Mouse (Mus musculus): ENCODE measurements around the gene Ptprc. TPM values are rescaled to one million over a fixed set of nuclear protein-coding genes. Genes with fewer than 3 reads are reported as not detected.

The Ptprc gene
- polyA plus RNA-seq (2016; fragmentation: Nextera tagmentation; extraction: Ambion mirVana): 0.82 and 1.1 TPM in 2 replicates

DNA sequence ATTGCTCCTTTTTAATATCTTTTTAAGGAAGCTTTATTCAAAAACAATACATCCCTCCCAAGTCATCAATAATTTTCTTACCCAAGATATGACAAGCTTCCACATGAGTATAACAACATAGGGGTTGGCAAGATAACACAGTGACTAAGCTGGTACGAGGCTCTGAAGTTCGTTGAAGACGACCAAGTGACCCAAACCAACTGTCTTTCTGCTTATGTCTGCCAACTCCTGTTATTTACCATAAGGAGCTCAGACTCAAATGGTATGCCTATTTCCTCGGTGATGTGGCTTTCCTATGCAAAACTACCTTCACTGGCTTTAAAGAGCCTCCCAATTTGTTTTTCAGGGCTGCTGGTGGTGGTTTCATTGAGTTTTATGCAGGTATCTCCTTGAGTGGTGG lies at the start of gene Ptprc:
Gene Ptprc (minus strand): TSS at position 215 of the 400 bp plus-strand sequence.
- WGBS: 92% methylated on average over 4 of the region's 4 CpGs
- H3K27ac ChIP-seq: no peak within 1 kb of the TSS

DNA sequence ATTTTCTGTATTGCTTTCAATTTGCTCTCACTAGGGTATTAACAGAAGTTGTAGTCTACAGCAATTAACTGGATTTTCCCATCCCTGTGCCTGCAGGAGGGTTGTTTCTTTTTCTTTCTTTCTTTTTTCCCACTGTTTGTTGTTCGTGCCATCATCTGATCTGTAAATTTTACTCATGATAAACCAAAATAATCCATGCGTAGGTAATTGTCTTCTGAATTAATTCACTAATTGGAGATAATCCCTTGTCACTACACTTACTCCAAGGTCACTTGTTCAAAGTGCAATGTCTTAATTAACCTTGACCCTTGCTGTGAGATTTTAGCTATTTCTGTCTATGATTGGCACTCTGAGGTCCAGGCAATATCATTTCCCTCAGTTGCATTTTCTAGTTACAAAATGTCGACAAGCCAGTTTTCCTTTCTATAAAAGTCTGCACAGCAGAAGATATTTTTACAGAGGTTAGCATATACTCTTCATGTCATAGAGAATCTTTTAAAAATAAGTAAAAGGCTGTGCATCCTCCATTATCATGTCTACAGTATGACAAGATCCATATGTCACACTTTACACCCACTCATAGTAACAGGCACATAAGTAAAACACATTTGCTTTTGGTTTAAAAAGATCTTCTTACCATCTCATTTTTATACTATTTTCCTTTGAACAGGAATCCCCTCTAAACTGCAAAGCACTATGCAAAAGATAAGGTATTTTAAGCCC lies 39.4 kb upstream of the Ptprc start:
- H3K4me2 ChIP-seq: no peak overlapping the region
- H3K27me3 ChIP-seq: no peaks in the 10 kb centered on the region
- WGBS: 38% methylated on average over 3 of the region's 3 CpGs
- no peaks in the 10 kb centered on the region for H3K36me3 ChIP-seq (replicated peaks)
- no peaks in the 10 kb centered on the region for H3K9me3 ChIP-seq
- no peak for ATAC-seq (ENCODE audit: low FRiP score)
- H3K4me3 ChIP-seq (replicated peaks): no peak overlapping the region
- H3K27ac ChIP-seq: no peak overlapping the region
- no peaks in the 10 kb centered on the region for H3K4me1 ChIP-seq
- H3K9ac ChIP-seq: no peak overlapping the region

More for the DNA sequence above, at the start of gene Ptprc:
- H3K27me3 ChIP-seq: no peaks in the 10 kb centered on the region
- no peaks in the 10 kb centered on the region for H3K9me3 ChIP-seq
- ATAC-seq (ENCODE audit: low FRiP score): no peak
- no peaks in the 10 kb centered on the region for H3K4me1 ChIP-seq
- no peak within 1 kb of the TSS for H3K9ac ChIP-seq
- H3K36me3 ChIP-seq (replicated peaks): no peaks in the 10 kb centered on the region
- H3K4me2 ChIP-seq: no peak within 1 kb of the TSS
- H3K4me3 ChIP-seq (replicated peaks): no peak within 1 kb of the TSS

DNA sequence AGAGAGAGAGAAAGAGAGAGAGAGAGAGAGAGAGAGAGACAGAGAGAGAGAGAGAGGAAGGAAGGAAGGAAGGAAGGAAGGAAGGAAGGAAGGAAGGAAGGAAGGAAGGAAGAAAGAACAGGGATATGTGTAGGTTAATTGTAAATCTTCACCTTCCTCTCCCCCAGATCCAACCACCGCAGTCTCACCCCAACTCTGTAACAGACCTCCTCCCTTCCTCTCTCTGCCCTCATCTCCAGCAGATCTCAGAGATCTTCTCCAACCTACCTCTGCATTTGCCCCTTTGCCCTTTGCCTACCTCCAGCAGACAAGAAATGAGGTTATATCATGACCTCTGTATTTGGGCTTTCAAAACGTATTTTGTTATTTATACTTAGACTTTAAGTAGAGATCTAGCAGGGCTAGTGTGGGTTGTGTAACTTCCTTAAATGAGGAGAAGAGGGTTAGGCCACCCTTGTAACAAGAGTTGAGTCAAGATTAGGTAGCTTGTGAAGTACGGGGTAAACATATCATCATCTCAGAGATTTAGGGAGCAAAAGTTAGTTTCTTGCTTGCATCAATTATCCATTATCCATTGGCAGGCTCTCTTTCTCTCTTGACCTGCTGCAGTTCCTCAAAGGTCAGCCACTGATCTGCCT lies 35.0 kb upstream of the Ptprc start:
- Histone ChIP-seq H3K9me3 (no peaks in the 10 kb centered on the region), H3K4me1 (peaks cover 5% of the 10 kb centered on the region), H3K4me3 (replicated peaks) (no peak overlapping the region), H3K36me3 (replicated peaks) (no peaks in the 10 kb centered on the region), H3K4me2 (no peak overlapping the region), H3K27me3 (no peaks in the 10 kb centered on the region), H3K9ac (no peak overlapping the region), H3K27ac (no peak overlapping the region)
- 88% methylated on average over 2 of the region's 3 CpGs for WGBS
- no peak for ATAC-seq (ENCODE audit: low FRiP score)

DNA sequence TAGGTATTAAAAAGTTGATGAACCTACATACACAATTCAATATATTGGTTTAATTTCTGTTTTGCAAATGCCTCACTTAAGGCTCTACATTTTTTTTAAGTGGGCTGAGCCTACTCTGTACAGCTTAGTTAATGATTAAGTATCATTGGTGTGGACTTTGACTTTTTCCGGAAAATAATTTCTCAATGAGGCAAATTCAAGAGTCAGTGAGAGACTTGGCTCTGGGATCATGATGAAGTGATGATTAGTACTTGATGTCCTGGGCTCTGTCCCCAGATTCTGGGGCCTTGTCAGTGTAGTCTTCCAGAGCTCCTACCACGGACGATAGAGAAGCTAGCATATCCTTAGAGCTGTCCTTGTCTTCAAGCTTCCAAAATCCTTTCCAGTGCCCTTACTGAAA lies 34.2 kb upstream of the Ptprc start:
- no peak overlapping the region for H3K4me3 ChIP-seq (replicated peaks)
- 91% methylated on average over 3 of the region's 3 CpGs for whole genome bisulfite sequencing
- no peaks in the 10 kb centered on the region for H3K9me3 ChIP-seq
- H3K4me2 ChIP-seq: no peak overlapping the region
- H3K36me3 ChIP-seq (replicated peaks): no peaks in the 10 kb centered on the region
- H3K27ac ChIP-seq: no peak overlapping the region
- H3K4me1 ChIP-seq: peaks cover 5% of the 10 kb centered on the region
- no peaks in the 10 kb centered on the region for H3K27me3 ChIP-seq
- no peak for ATAC-seq (ENCODE audit: low FRiP score)
- no peak overlapping the region for H3K9ac ChIP-seq

DNA sequence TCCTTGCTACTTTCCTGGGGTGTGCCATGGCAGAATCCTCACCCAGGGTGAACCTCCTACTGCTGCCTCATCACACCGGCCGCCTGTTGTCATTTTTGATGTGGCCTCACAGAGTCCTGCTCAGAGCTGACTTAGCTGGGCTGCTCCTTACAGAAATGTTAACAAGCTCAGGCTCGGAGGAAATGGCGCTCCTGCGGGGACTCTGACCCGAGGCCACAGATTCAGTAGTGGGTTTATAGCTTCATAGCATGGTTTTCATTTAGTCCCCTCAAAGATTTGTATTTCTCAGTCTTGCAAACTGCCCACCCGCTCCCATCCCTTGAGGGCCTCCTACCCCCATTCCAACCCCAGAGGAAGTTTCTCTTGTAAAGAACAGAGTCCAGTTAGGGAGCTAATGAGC lies 30.5 kb upstream of the Ptprc start:
- no peak overlapping the region for H3K9ac ChIP-seq
- no peak overlapping the region for H3K27ac ChIP-seq
- no peaks in the 10 kb centered on the region for H3K9me3 ChIP-seq
- 21% methylated on average over 7 of the region's 7 CpGs for WGBS
- no peaks in the 10 kb centered on the region for H3K27me3 ChIP-seq
- ATAC-seq (ENCODE audit: low FRiP score): peak; percentile 60; the same call in 1 of the 2 replicates
- H3K36me3 ChIP-seq (replicated peaks): no peaks in the 10 kb centered on the region
- H3K4me3 ChIP-seq (replicated peaks): no peak overlapping the region
- peak overlapping the region; percentile 21; the same call in 1 of the 2 replicates for H3K4me2 ChIP-seq
- H3K4me1 ChIP-seq: peaks cover 5% of the 10 kb centered on the region

DNA sequence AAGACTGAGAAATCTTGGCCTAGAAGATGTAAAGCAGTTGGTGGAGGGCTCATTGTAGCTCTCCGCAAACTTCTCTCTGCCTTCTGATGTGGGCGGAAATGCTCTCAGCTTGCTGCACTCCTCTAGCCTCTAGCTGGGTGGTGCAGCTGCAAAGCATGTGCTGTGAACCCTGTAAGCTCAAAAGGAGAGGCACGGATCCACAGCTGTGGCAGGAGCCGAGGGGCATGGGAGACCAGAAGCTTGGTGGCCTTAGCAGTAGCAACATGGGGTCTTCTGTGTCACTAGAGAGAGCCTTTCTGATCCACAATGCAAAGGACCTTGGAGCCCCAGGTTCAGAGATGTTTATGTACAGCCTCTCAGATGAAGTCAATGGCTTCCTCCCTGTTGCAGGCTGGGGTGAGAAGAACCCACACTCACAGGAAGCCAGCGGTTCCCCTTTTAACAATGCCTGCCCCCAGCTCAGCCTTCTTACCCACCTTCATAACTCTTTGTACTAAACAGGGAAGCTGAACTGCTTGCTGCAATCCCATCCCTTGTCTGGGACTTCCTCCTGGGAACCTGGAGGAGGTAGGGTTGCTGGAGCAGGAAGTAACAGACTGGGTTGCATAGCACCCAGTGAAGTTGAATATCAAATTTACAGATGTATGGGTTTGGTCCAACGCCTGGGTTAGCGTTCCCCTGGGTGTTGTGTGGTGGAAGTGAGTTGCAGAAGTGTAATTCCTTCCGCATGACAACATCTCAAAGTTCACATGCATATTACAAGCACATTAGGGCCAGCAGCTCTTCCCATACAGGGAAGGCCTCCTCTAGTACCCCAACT lies 16.4 kb upstream of the Ptprc start:
- no peak overlapping the region for H3K9ac ChIP-seq
- WGBS: 86% methylated on average over 8 of the region's 8 CpGs
- ATAC-seq (ENCODE audit: low FRiP score): no peak
- no peaks in the 10 kb centered on the region for H3K27me3 ChIP-seq
- H3K4me1 ChIP-seq: no peaks in the 10 kb centered on the region
- H3K36me3 ChIP-seq (replicated peaks): no peaks in the 10 kb centered on the region
- no peaks in the 10 kb centered on the region for H3K9me3 ChIP-seq
- no peak overlapping the region for H3K4me3 ChIP-seq (replicated peaks)
- H3K4me2 ChIP-seq: no peak overlapping the region
- no peak overlapping the region for H3K27ac ChIP-seq

DNA sequence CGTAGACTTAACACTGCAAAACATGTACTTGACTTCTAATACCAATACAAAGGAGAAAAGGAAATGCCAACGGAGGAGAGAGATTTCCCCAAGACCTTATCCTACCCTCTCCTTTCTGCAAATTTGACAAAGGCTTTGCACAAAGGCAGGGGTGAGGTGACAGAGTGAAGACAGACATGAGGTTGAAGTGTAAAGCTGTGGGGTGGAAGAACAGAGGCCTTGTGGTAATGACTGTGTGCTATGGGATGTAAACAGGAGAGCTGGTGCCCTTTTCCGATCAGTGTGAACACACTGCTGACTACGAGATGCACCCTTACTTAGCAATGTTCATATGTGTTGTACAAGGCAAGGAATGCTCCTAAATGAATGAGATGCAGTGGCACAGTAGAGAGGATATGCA lies 12.6 kb upstream of the Ptprc start:
- no peaks in the 10 kb centered on the region for H3K27me3 ChIP-seq
- H3K9ac ChIP-seq: no peak overlapping the region
- no peak overlapping the region for H3K27ac ChIP-seq
- 77% methylated on average over 4 of the region's 4 CpGs for WGBS
- H3K9me3 ChIP-seq: no peaks in the 10 kb centered on the region
- no peaks in the 10 kb centered on the region for H3K36me3 ChIP-seq (replicated peaks)
- no peak overlapping the region for H3K4me3 ChIP-seq (replicated peaks)
- no peak for ATAC-seq (ENCODE audit: low FRiP score)
- no peak overlapping the region for H3K4me2 ChIP-seq
- H3K4me1 ChIP-seq: no peaks in the 10 kb centered on the region

DNA sequence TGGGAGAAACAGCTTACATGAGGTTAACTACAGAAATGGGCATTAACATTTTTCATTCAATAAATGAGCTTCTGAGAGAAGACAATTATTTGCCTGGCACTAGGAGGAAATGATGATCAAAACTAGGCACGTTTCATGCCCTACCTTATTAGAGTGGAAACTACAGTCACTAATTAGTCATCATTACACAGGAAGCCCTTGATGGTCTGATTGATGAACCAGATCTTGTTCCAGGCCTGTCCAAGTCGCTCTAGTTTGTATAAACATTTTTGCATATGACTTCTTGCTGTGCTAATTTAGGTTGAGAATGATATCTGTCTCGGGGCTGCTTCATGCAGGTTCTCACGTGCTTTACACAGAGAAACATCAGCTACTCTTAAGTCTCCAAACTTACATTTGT lies 10.4 kb upstream of the Ptprc start:
- ATAC-seq (ENCODE audit: low FRiP score): no peak
- 72% methylated on average over 4 of the region's 4 CpGs for WGBS
- Histone ChIP-seq H3K36me3 (replicated peaks) (no peaks in the 10 kb centered on the region), H3K27ac (no peak overlapping the region), H3K9me3 (no peaks in the 10 kb centered on the region), H3K4me2 (no peak overlapping the region), H3K9ac (no peak overlapping the region), H3K27me3 (no peaks in the 10 kb centered on the region), H3K4me3 (replicated peaks) (no peak overlapping the region), H3K4me1 (no peaks in the 10 kb centered on the region)

DNA sequence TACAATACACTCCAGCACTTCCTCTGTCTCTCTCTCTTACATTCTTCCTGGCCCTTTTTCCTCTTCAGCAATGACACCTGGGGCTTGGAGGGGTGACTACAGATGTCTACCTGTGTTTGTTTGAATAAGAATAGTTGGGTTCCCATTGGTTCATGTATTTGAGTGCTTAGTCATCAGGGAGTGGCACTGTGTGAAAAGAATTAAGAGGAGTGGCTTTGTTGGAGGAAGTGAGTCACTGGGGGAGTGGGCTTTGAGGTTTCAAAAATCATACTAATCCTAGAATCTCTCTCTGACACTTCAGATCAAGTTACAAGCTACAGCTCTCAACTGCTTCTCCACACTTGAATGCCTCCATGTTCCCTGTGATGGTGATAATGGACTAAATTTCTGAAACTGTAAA lies 4.6 kb upstream of the Ptprc start:
- Histone ChIP-seq H3K9me3 (no peaks in the 10 kb centered on the region), H3K4me3 (replicated peaks) (no peak overlapping the region), H3K27me3 (no peaks in the 10 kb centered on the region), H3K27ac (no peak overlapping the region), H3K9ac (no peak overlapping the region), H3K4me2 (no peak overlapping the region), H3K36me3 (replicated peaks) (no peaks in the 10 kb centered on the region), H3K4me1 (no peaks in the 10 kb centered on the region)
- no peak for ATAC-seq (ENCODE audit: low FRiP score)

DNA sequence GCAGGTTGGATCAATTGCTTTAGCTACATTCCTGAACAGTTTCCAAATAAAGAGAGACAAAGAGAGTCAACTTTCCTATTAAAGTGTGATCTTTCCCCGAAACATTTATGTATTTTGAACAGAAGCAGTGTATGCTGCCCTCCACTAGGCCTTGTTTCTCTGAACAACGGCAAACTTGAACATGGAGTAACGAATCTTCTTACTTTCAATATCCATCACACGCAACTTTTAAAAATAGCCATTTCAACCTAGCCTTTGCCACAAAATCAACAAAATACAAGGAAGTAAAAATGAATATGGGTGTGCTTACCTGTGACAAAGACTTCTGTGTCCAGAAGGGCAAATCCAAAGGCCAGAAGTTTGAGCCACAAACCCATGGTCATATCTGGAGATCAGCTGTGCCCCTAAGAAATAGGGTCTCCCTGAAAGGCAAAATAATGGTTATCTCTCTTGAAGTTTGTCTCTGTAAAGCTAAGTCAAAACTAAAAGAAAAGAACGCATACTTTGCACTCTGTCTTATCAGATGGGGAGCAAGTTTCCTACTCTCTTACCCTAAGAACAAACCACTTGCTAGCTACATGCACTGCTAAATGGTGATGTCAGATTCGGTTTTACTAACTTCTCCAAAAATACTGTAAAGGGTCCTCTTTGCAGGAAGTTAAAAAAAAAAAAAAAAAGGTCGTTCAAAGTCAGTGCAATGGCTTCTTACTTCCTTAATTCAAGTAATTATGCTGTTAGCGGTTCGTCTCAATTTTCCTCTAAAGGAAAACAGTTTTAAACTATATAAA lies 609 bp downstream of the Ptprc start:
- no peak for ATAC-seq (ENCODE audit: low FRiP score)
- 89% methylated on average over 9 of the region's 9 CpGs for WGBS
- no peaks in the 10 kb centered on the region for H3K9me3 ChIP-seq
- no peak overlapping the region for H3K9ac ChIP-seq
- H3K27ac ChIP-seq: no peak overlapping the region
- H3K27me3 ChIP-seq: no peaks in the 10 kb centered on the region
- H3K36me3 ChIP-seq (replicated peaks): no peaks in the 10 kb centered on the region
- no peak overlapping the region for H3K4me3 ChIP-seq (replicated peaks)
- no peaks in the 10 kb centered on the region for H3K4me1 ChIP-seq
- H3K4me2 ChIP-seq: no peak overlapping the region

DNA sequence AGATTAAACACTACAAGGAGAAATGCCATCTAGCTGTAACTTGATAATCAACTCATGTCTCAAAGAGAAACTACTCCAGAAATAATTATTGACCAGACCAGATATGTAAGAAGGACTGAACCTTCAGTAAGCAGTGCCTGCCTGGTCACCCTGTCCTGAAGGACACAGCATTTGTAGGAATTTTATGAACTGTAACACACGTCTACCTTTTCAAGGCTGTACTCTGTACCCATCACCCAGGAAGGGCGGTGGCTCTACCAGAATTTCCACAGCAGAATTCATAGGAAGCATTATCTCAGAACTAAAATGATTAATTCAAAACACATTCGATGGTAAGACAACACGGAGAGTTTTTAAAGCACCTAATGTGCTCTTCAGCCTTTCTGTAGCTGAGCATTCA lies 1.4 kb downstream of the Ptprc start:
- no peak overlapping the region for H3K27ac ChIP-seq
- ATAC-seq (ENCODE audit: low FRiP score): no peak
- no peaks in the 10 kb centered on the region for H3K4me1 ChIP-seq
- no peak overlapping the region for H3K9ac ChIP-seq
- no peak overlapping the region for H3K4me2 ChIP-seq
- H3K36me3 ChIP-seq (replicated peaks): no peaks in the 10 kb centered on the region
- no peaks in the 10 kb centered on the region for H3K27me3 ChIP-seq
- no peak overlapping the region for H3K4me3 ChIP-seq (replicated peaks)
- H3K9me3 ChIP-seq: no peaks in the 10 kb centered on the region
- 90% methylated on average over 4 of the region's 4 CpGs for WGBS

DNA sequence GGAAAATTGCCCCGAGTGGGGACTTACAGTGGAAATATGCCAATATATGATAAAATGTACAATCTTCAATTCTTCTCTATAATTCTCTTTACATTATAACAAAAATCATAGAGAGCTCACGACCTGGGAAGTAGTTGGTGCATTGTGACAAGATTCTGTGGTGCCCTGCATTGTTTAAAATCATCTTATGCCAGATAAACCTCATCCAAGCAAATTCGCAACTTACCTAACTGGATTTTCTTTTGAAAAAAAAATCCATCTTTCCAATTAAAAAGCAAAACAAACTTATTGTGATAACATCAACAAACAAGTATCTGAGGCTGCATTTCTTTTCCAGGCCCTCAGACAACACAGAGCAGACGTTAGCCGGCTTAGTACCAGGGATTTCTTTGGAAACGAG lies 1.8 kb downstream of the Ptprc start:
- no peak for ATAC-seq (ENCODE audit: low FRiP score)
- no peaks in the 10 kb centered on the region for H3K9me3 ChIP-seq
- no peak overlapping the region for H3K9ac ChIP-seq
- no peak overlapping the region for H3K4me2 ChIP-seq
- H3K4me3 ChIP-seq (replicated peaks): no peak overlapping the region
- no peak overlapping the region for H3K27ac ChIP-seq
- no peaks in the 10 kb centered on the region for H3K27me3 ChIP-seq
- no peaks in the 10 kb centered on the region for H3K4me1 ChIP-seq
- 82% methylated on average over 6 of the region's 6 CpGs for WGBS
- no peaks in the 10 kb centered on the region for H3K36me3 ChIP-seq (replicated peaks)
